Mouse (Mus musculus) midbrain, embryonic 13.5 days (tissue): ENCODE results near the gene Gm10409. TPM values are rescaled to one million over a fixed set of nuclear protein-coding genes. Genes with fewer than 3 reads are reported as not detected.
"Not testable (repeated sequence)": the region's sequence is repeated elsewhere in the genome, so short reads cannot be mapped to it uniquely, and the experiment has no call there.

Experiments used
- ATAC-seq: fragments of 200-750 bp; cut with Nextera tagmentation; 2 replicates; pipeline ENCODE4 v1.8.0; 2017; ENCODE audit warnings: mild to moderate bottlenecking, moderate TSS enrichment, moderate library complexity
- H3K27ac ChIP-seq: fragments of 300-500 bp; sonication (generic); 2 replicates; pipeline ENCODE4 v1.5.1; 2015; ENCODE audit warnings: inconsistent platforms, mild to moderate bottlenecking, moderate library complexity
- H3K27me3 ChIP-seq: fragments of 300-500 bp; sonication (generic); 2 replicates; pipeline ENCODE4 v1.6.1; 2015; ENCODE audit warnings: mild to moderate bottlenecking, inconsistent platforms
- H3K36me3 ChIP-seq: fragments of 300-500 bp; sonication (generic); 2 replicates; pipeline ENCODE4 v1.6.1; 2015; ENCODE audit warnings: mild to moderate bottlenecking, inconsistent platforms
- H3K4me1 ChIP-seq: fragments of 300-500 bp; sonication (generic); replicated peaks from 2 replicates; pipeline ENCODE4 v1.6.1; 2015; ENCODE audit warnings: inconsistent platforms
- H3K4me2 ChIP-seq: fragments of 300-500 bp; sonication (generic); replicated peaks from 2 replicates; pipeline ENCODE4 v1.6.1; 2015; ENCODE audit warnings: moderate library complexity, mild to moderate bottlenecking, inconsistent platforms
- H3K4me3 ChIP-seq: fragments of 300-500 bp; sonication (generic); replicated peaks from 2 replicates; pipeline ENCODE4 v1.5.1; 2015; ENCODE audit warnings: mild to moderate bottlenecking, inconsistent platforms
- H3K9ac ChIP-seq: fragments of 300-500 bp; sonication (generic); replicated peaks from 2 replicates; pipeline ENCODE4 v1.6.1; 2015; ENCODE audit warnings: mild to moderate bottlenecking, inconsistent platforms
- H3K9me3 ChIP-seq: fragments of 300-500 bp; sonication (generic); 2 replicates; pipeline ENCODE4 v1.6.1; 2016; ENCODE audit warnings: mild to moderate bottlenecking, inconsistent platforms
- WGBS: fragments of 180-500 bp; shearing (Covaris S2); methylation state at CpG from one replicate; pipeline ENCODE4 v1.1.7; 2015; 5-methylcytosine and 5-hydroxymethylcytosine counted together
- polyA plus RNA-seq: library from polyadenylated mRNA; unstranded; fragments of >200 nt; fragmentation: Nextera tagmentation; extraction: Ambion mirVana; gene quantifications from 2 replicates; pipeline ENCODE4 v1.2.1, GENCODE M21; 2015

The Gm10409 gene
- polyA plus RNA-seq, result 9.0 and 12.1 TPM in 2 replicates

- H3K4me1 ChIP-seq, H3K9me3 ChIP-seq, H3K27ac ChIP-seq, H3K4me3 ChIP-seq, H3K27me3 ChIP-seq, H3K9ac ChIP-seq, H3K4me2 ChIP-seq, ATAC-seq, H3K36me3 ChIP-seq: not testable (repeated sequence)
- WGBS, result no CpG with 5 or more reads among the region's 32 CpGs
Observed at GRCm38 (mm10) chr14:3412314-3412713, at the start of gene Gm10409. TSS of gene Gm10409 (plus strand) at chr14:3412614.

GRCm38 (mm10) chr14:3394793-3395192, 17.6 kb upstream of the Gm10409 start, which contains the start of gene Gm10413:
TSS of gene Gm10413 (plus strand) at chr14:3395093.
- not testable (repeated sequence) for H3K9me3 ChIP-seq, H3K4me2 ChIP-seq, H3K36me3 ChIP-seq, H3K27ac ChIP-seq, H3K4me1 ChIP-seq, H3K27me3 ChIP-seq, ATAC-seq, H3K9ac ChIP-seq, H3K4me3 ChIP-seq
- WGBS, result no CpG with 5 or more reads among the region's 2 CpGs

- H3K27ac ChIP-seq, H3K4me3 ChIP-seq, H3K4me2 ChIP-seq, H3K9me3 ChIP-seq, H3K4me1 ChIP-seq, H3K36me3 ChIP-seq, H3K27me3 ChIP-seq, H3K9ac ChIP-seq, ATAC-seq: not testable (repeated sequence)
- WGBS, result no CpG with 5 or more reads among the region's 2 CpGs
Observed at GRCm38 (mm10) chr14:3427803-3428202, 15.4 kb downstream of the Gm10409 start, which contains the start of gene Gm3005. TSS of gene Gm3005 (plus strand) at chr14:3428103.

GRCm38 (mm10) chr14:3449079-3449478, 36.7 kb downstream of the Gm10409 start, which contains the start of gene Gm10408:
TSS of gene Gm10408 (plus strand) at chr14:3449379.
- no CpG with 5 or more reads among the region's 3 CpGs for WGBS
- not testable (repeated sequence) for H3K4me3 ChIP-seq, H3K27me3 ChIP-seq, H3K4me2 ChIP-seq, H3K4me1 ChIP-seq, ATAC-seq, H3K27ac ChIP-seq, H3K9me3 ChIP-seq, H3K36me3 ChIP-seq, H3K9ac ChIP-seq

Other genes with a start within 250 kb of the Gm10409 start
- 0.32 TPM in 1 of 2 replicates, not detected in the other for gene Gm5795, start 224.4 kb upstream of the Gm10409 start, polyA plus RNA-seq
- gene D830030K20Rik, start 204.1 kb upstream of the Gm10409 start, polyA plus RNA-seq, result 22.5 and 24.1 TPM in 2 replicates
- not detected in 2 replicates for gene Gm2956, start 80.0 kb upstream of the Gm10409 start, polyA plus RNA-seq
- gene Gm10413, start 17.5 kb upstream of the Gm10409 start, polyA plus RNA-seq, result not detected in 2 replicates
- 5.6 and 5.7 TPM in 2 replicates for gene Gm3005, start 15.5 kb downstream of the Gm10409 start, polyA plus RNA-seq
- gene Gm10408, start 36.8 kb downstream of the Gm10409 start, polyA plus RNA-seq, result not detected in 2 replicates
- not detected in 2 replicates for gene Gm3012, start 221.9 kb downstream of the Gm10409 start, polyA plus RNA-seq
- gene Gm3020, start 239.4 kb downstream of the Gm10409 start, polyA plus RNA-seq, result 9.0 and 12.1 TPM in 2 replicates